Mouse (Mus musculus): ENCODE data around the gene Zkscan1.

GRCm38 (mm10) chr5:138086842-138087241, 2.0 kb downstream of the Zkscan1 start:
- TF ChIP-seq CTCF (IDR thresholded peaks at IDR 0.05; ENCODE audit: control insufficient read depth, insufficient read depth, low read length) (no peak), POLR2A (IDR thresholded peaks at IDR 0.05; ENCODE audit: borderline replicate concordance, control insufficient read depth, low read depth, low read length) (no peak)
